Mouse (Mus musculus): ENCODE results near the gene F11r.

The F11r gene

DNA sequence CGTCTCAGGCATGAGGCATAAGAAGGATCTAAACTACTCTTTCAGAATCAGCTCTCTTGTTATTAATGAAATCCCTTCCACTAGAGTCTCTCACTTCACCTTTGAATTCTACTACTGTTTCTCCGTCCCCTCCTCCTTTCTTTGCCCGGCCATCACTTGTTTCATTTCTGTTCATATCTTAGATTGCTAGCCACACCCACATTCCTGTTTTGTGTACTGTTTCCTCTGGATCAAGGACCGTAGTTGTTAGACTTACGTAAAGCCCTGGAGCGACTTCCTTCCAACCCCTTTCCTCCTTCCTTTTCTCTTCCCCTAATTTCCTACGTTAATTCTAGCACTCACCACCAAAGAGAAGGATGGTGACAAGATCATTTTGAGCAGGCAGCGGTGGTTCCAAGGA, 1.7 kb downstream of the F11r start:
- peak in 1 of 2 experiments; percentile 63 for DNase-seq

DNA sequence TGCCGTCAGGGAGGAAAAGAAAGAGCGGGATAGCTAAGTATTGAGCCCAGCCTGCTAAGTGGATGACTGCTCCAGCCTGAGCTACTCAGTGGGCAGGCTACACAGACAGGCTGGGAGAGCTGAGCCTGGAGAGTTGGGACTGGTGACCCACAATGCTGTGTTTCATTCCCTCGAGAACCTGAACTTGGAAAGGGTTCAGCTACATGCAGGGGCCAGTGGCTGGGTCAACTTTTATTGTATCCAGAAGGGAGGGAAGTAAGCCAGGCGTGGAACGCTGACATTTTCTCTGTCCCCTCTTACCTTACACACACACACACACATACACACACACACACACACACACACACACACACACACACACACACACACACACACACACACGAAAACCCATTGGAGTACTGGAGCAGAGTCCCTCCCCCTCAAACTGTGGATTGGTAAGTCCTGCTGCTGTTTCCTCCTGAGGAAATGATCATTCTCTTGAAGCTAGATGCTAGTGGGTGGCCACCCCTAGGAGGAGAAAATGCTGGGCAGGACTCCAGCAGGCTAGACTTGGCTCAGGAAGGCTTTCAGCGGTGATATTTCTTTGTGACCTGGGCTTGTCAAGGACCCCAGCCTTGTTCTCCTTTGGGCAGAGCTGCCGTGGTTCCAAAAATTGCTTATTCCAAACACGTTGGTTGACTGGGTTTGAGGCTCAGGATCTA, 2.8 kb downstream of the F11r start:
- peak; percentile 74 to 86 for DNase-seq

DNA sequence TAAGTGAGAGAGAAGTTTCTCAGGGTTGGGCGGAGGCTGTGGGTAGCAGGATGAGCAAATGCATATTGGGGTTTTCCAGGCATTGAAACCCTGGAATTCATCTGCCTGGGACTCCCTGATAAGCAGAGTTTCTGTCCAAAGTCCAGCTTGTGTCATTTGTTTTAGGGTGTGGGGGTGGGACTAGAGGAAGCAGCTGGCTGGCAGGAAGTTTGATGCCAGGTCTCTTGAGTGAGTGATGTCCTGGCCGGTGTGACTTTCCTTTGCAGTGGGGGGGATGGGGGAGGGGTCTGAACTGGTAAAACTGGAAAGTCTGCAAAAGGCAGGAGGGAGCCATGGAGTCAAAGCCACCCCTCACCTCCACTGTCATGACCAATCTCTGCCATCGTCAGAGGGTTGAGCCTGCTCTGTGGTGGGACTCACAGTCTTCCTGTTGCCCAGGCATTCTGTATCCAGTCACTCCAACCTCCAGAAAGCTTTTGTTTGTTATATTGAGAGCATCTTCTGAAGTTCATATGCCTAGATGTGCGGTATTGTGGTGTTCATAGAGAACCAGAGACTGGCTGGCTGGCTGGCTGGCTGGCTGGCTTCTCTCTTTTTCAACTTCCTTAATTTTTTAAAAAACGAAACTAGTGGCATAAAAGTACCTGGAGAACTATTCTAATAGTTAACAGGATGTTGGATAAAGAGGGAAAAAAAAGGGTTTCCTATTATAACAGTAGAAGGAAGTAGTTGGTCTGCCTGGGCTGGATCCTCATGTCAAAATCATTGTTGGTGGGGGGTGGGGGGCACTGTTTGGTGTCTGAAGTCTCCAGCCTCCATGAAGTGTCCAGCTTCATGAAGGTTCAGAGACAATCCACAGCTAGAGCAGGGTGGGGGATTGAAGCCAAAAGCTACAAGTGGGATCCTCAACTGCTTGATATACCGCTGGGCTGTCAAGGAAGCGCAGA, 4.4 kb downstream of the F11r start:
- peak; percentile 40 to 65 for DNase-seq

DNA sequence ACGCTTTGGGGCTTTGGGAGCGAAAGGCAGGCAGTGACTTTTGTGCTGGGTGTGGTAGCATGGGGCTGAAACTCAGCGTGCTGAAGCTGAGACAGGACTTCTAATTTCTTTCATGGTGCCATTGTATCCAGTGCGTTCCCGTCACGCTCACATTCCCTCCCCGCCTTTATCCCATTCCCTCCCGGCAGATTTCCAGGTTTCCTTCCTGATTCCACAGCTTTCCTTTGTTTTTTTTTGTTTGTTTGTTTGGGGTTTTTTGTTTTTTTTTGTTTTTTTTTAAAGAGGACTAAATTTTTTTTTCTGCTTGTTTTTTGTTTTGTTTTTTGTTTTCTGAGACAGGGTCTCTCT, 5.1 kb downstream of the F11r start:
- no peak for DNase-seq

DNA sequence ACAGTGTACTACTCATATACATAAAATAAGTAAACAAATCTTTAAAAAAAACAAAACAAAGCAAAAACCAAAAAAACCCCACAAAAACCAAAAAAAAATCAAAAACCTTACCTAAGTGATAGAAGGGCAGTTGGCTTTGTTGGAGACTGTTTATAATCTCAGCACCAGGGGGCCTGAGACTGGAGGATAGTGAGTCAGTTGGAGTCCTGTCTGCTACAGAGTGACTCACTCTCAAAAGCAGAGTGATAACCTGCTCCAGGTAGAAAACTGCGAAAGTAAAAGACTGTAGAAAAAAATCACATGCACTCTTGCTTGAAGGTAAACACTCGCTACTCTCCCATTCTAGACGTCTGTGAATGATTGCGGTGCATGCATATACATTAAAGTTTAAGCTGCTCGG, 7.7 kb downstream of the F11r start:
- DNase-seq: no peak

DNA sequence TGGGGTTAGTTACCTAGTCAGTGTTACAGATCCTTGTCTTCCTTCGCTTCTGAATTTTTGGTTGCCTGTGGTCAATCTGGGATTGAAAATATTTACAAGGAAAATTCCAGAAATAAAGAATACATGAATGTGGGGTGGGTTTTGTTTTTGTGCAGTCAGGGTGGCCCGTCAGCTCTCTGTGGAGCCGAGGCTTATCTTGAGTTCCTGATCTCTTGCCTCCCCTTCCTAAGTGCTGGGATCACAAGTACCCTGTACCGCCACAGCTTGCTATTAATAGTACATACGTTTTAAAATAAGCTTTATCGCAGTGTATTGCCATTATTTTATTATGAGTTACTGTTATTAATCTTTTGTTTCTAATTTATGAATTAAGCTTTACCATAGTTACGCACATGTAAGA, 9.5 kb downstream of the F11r start:
- DNase-seq: no peak

DNA sequence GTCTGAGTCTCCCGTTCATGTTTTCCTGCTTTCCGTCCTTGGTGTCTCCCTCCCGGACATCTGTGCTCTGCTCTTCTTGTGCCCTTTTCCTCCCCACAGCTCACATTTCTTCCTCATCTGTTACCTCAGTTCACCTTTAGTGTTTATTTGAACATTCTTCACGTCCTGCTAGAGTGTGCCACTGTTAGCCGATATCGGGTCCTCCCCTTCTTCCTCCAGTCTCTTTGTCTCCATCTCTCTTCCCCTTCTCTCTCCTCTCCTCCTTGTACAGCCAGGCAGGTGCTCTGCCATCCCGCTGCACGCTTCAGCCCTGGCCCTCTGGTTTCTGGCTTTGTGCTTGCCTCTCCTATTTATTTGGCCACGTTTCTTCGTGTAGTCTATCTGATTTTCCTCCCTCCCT, 10.4 kb downstream of the F11r start:
- no peak for DNase-seq

DNA sequence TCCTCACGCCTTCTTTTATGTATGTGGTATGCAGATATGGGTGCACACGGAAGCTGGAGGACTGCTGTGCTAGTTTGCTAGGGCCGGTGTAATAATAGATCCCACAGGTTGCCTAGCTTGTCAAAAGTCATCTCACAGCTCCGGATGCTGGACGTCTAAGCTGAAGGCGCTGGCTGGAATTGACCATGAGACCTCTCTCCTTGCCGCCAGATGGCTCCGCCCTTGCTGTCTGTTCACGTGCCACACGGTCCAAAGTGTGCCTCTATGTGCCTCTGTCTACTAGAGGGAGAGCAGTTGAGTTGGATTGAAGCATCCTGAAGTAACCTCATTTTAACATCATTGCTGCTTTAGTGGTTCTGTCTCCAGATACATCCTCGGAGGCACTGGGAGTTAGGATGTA, 12.7 kb downstream of the F11r start:
- DNase-seq: no peak

DNA sequence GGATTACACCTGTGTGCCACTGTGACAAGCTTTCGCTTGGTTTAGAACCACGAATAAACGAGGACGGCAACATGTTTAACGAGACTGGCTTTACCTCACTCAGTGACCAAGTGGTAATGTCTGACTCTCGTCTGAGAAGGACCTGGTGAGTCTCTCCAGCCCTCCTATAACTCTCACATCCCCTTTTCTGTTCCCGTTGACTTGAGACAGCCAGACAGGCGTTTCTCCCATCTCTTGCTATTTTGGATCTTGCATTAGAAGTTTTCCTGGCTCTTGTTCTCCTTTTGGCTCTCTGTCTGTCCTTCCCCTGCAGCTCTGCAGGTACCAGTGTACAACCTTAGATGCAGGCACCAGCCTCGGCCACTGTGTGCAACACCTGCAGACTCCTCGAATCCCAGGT, 13.7 kb downstream of the F11r start:
- DNase-seq: no peak

DNA sequence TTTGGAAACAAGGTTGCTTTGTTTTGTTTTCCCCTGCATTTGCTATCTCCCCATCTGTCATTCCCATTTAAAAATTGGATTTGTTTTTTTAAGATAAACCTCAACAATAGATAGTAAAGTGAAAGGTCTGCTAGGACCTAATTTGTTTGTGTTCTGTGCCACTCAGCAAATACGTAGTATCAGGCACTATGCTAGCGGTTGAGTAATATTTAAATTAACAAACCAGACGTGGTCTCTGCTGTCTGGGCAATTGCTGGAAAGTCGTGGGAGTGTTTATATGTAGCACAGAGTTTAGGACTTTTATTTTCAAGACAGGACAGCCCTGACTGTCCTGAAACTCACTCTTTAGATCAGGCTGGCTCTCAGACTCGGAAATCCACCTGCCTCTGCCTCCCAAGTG, 15.2 kb downstream of the F11r start:
- DNase-seq: no peak

DNA sequence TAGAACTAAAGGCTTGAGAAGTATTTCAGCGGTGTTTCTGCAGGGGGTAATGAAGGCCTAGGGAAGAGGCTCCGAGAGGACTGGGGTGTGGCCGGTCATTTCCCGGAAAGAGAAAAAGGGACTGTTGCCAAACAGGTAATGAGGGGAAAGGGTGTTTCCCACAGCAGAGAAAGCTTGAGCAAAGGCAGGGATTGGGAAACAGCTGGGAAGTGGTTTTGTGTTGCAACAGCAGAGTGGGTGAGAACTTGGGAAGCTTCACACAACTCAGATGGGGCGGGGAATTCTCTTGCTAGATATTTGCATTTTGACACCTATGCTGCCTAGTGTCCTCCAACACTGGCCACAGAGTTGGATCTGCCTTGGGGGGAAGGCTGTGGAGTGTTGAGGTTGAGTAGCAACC, 15.6 kb downstream of the F11r start:
- peak; percentile 50 to 59 for DNase-seq

DNA sequence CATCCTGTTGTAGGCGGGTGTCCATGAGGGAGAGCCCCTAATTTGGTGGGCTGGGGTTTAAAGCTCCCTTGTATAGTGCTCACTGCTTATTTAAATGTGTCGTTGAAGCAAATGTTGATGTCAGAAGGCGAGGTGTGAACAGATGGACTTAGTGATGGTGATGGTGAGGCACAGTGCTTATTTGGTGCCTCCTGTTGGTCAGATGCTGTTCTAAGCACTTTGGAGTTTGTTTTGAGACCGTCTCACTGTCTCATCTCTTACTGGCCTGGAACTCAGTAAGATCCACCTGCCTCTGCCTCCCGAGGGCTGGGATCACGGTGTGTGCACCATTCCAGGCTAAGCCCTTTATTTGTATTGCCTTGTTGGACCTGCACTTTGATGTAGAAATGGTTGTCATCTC, 17.6 kb downstream of the F11r start:
- DNase-seq: no peak

DNA sequence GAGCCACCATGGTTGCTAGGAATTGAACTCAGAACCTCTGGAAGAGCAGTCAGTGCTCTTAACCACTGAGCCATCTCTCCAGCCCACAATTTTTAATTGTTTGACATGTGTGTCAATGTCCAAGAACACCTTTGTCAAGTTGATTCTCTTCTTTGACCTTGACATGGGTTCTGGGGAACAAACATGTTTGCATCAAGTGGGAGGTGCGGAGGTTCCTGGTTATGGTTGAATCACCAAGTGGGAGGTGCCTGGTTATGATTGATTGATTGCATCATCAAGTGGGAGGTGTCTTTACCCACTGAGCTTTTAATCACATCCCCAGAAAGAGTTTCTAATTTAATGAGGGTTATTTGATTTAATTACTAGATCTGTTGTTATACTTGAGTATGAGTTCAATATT, 20.2 kb downstream of the F11r start:
- no peak for DNase-seq

DNA sequence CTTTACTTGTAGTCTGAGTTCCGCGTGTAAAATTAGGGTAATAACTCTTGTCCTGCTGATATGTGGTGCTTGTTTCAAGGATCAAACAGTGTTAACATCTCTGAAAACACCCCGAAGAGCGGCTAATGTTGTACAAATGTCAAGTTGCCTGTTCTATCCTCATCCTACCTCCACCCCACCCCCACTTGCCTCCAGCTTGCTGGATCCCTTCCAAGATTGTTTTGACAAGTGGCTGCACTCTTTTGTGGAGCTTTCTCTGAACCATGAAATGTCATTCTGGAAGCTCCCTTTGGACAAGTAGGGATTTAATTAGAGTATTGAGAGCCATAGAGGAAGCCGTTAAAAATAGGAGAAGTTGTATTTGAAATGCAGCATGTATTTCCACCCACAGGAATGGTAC, 22.5 kb downstream of the F11r start:
- DNase-seq: no peak

DNA sequence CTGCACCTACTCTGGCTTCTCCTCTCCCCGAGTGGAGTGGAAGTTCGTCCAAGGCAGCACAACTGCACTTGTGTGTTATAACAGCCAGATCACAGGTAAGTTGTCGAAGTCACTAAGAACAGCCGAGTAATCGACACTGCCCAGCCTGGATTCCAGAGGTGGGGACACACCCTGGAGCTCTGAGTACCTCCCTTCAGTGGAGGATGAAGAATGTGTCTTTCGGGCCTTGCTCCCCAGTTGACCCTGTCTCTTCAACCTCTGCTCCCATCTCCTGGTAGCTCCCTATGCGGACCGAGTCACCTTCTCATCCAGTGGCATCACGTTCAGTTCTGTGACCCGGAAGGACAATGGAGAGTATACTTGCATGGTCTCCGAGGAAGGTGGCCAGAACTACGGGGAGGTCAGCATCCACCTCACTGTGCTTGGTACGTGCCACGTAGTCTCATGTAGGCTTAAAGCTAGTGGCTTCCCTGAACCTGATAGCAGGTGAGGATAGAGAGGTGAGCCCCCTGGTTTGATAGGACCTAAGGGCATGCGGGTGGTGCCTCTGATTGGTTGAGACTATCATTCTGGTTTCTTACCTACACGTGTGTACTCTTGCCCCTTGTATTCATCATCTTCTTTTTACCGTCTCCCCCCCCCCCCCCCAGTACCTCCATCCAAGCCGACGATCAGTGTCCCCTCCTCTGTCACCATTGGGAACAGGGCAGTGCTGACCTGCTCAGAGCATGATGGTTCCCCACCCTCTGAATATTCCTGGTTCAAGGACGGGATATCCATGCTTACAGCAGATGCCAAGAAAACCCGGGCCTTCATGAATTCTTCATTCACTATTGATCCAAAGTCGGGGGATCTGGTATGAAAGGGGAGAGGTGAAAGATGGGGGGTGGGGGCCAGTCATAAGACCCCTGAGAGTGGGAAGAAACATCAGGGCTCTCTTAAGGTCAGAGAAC, 23.5 kb downstream of the F11r start:
- no peak for DNase-seq

DNA sequence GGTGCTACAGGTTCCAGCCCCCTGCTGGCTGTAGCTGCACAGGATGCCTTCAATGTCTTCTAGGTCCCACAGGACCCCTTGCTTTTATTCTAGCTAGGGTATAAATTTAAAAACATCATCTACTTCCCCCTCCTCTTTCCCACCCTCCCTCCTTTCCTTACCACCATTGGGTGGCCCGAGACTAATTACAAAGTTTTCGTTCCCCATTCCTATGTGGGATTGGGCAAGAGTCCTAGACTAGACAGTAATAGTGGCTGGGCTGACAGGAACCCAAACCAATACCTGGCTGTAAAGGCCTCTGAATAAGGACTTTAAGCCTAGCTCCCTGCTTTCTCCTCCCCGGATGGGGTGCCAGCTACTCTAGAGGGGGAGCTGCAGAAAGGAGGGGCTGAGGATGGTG, 25.8 kb downstream of the F11r start:
- DNase-seq: no peak

DNA sequence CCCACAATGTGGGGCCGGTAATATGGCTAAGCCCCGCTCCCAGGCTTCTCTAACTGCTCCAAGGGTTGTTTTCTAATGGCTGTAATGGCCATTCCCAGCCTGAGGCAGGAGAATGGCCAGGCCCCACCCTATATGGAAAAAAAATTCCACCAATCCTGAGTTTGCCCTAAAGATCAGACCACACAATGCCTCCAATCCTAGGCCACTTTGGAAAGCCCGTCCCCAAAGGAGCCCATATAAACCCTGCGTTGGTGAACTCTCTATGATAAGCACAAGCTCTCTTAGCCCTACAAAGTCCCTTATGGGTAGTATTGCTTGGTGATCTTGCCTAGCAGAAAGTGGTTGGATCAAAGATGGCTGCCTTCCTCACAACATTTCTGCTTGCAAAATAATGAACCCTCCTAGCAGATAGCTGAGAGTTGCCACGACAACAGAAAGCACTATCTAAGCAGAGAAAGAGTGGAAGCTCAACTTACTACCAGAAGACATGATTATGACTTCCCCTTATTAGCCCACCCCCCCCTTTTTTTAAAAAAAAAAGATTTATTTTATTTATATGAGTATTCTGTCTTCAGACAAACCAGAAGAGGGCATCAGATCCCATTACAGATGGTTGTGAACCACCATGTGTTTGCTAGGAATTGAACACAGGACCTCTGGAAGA, 28.5 kb downstream of the F11r start:
- DNase-seq: no peak

DNA sequence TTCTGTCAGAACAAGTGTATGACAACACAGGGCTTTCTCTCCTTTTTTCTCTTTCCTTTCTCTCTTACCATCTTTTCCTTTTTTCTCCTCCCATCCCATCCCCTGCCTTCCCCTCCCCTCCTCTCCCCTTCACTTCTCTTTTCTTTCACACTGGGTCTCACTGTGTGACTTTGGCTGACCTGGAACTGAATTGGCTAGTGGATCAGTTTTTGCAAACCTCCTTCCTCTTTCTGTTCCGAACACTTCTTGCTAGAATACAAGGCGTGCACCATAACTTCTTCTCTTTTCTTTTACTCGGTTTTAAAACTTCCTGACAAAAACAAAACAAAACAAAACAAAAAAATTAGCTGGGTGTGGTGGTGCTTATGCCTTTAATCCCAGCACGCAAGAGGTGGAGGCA, 29.2 kb downstream of the F11r start:
- no peak for DNase-seq

DNA sequence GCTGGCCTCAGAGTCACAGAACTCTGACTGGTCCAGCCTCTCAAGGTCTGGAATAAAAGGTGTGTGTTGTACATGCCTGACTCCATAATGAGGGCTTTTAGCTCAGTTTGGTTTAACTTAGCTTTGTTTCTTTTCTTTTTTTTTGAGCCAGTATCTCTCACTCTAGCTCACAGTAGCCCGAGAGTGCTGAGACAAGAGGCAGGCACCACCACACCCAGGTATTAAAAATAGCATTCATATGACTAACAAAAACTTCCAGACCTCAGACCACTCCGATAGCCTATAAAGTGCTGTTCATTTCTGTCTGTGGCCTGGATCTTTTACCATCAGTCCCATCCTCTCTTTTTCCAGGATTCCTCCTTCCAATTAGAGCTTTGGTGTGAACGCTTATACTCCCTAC, 32.3 kb downstream of the F11r start:
- DNase-seq: no peak

DNA sequence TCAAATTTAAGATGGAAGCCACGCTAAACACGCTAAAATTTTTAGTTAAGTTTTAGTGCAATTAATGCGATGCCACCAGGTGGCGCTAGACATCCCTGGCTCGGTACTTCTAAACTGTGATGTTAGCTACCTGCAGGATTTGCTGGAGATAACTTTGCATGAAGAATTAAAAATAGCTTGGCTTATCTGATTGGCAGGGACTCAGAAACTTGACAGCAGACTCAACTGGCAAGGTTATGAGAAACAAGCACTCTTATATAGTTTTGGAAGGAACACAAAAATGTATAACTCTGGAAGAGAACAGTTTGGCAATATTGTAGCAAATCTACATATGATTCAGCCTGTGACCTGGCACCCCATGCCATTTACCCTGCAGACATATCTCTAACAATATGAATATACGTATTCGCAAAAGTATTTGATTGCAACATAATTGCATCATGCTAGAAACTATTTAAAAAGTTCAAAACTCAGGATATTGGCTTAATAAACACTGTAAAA, 33.1 kb downstream of the F11r start:
- DNase-seq: peak in 1 of 2 experiments; percentile 66

DNA sequence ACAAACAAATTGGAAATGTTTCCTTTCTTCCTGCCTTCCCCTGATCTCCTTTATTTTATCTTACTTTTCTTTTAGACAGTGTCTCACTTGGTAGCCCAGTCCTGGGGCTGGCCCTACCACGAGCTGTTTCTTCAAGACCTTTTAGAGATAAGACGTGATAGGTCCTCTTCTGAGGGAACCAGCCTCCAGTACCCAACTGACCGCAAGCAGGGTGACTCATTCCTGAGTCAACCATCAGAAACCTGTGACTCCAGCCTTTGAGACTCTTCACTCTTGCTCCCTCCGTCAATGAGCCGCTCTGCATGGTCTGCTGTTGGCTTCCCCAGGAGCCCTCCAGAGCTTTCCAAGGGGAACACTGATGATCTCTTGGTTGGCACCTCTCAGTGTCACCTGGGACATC, 33.6 kb downstream of the F11r start:
- peak; percentile 63 to 75 for DNase-seq

DNA sequence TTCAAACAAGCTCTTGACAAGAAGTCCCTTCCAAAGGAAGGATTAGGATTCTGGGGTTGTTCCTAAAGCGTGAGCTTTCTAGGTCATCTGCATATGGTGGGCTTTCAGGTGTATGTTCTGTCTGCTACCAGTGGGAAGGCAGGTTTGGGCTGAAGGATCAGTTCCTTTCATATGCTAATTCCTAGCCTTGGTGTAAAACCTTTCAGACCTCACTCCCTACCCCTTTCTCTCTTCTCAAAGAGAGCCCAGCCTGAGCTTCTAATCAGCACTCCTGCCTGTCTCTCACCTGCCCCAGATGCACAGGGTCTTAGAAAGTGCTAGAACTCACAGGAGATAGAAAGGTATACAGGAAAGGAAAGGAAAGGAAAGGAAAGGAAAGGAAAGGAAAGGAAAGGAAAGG, 34.1 kb downstream of the F11r start:
- DNase-seq: no peak

Data from lung, adult 18-20 months (tissue).